Mouse (Mus musculus) left cerebral cortex, adult 9 months (tissue): ENCODE data around the gene Smad5.

ENCODE experiments used
- DNase-seq, 2 experiments: peaks; one replicate each; pipeline ENCODE4 v3.0.0; 2022; ENCODE audit warnings: low spot score in 2 of 2

The Smad5 gene

GRCm38 (mm10) chr13:56701924-56702323, 886 bp upstream of the Smad5 start:
- no peak for DNase-seq

GRCm38 (mm10) chr13:56703222-56703870, 536 bp downstream of the Smad5 start:
- DNase-seq: peak in 1 of 2 experiments; percentile 43

- no peak for DNase-seq
These were observed 1.1 kb downstream of the Smad5 start for GRCm38 (mm10) chr13:56703871-56704321.

GRCm38 (mm10) chr13:56704596-56704995, 1.8 kb downstream of the Smad5 start:
- DNase-seq: no peak

- DNase-seq: no peak
These were observed 4.3 kb downstream of the Smad5 start for GRCm38 (mm10) chr13:56707111-56707510.

- DNase-seq: no peak
These were observed 4.8 kb downstream of the Smad5 start for GRCm38 (mm10) chr13:56707606-56708005.

- DNase-seq: no peak
These were observed 7.8 kb downstream of the Smad5 start for GRCm38 (mm10) chr13:56710620-56711019.

GRCm38 (mm10) chr13:56712221-56712620, 9.4 kb downstream of the Smad5 start:
- no peak for DNase-seq

- DNase-seq: peak in 1 of 2 experiments; percentile 39
These were observed 23.7 kb downstream of the Smad5 start for GRCm38 (mm10) chr13:56726551-56726950.

GRCm38 (mm10) chr13:56729046-56729445, 26.2 kb downstream of the Smad5 start:
- no peak for DNase-seq

- DNase-seq: no peak
These were observed 31.8 kb downstream of the Smad5 start for GRCm38 (mm10) chr13:56734617-56735016.

- DNase-seq: peak in 1 of 2 experiments; percentile 53
These were observed 32.5 kb downstream of the Smad5 start for GRCm38 (mm10) chr13:56735212-56735875.

GRCm38 (mm10) chr13:56739556-56739955, 36.7 kb downstream of the Smad5 start:
- DNase-seq: no peak

GRCm38 (mm10) chr13:56740496-56740895, 37.7 kb downstream of the Smad5 start:
- no peak for DNase-seq

- DNase-seq: no peak
These were observed 38.9 kb downstream of the Smad5 start for GRCm38 (mm10) chr13:56741691-56742090.

- no peak for DNase-seq
These were observed 39.6 kb downstream of the Smad5 start for GRCm38 (mm10) chr13:56742325-56742901.

GRCm38 (mm10) chr13:56746739-56747532, 44.1 kb downstream of the Smad5 start:
- no peak for DNase-seq

GRCm38 (mm10) chr13:56747554-56747953, 44.7 kb downstream of the Smad5 start:
- no peak for DNase-seq

GRCm38 (mm10) chr13:56749377-56749776, 46.6 kb downstream of the Smad5 start:
- no peak for DNase-seq

- no peak for DNase-seq
These were observed 49.0 kb downstream of the Smad5 start for GRCm38 (mm10) chr13:56751774-56752173.

GRCm38 (mm10) chr13:56752474-56753191, 49.8 kb downstream of the Smad5 start:
- no peak for DNase-seq
